24 mouse cellular contexts compared by ENCODE assay signal in genomic region chr4:148760152-148760551, GRCm38 (mm10). TPM values are rescaled to one million over a fixed set of nuclear protein-coding genes. Genes with fewer than 3 reads are reported as not detected.
DNase-seq lines count a peak whose midpoint lies in the region; ATAC-seq and TF ChIP-seq lines count a peak whose summit lies in the region.
"Had no signal": no experiment of that assay in that cellular context is flagged by ENCODE, and none has a peak within 500 bp of the region (broad histone marks: within the 10 kb centered on the region; RNA-seq: fewer than 3 reads in every experiment).

No protein-coding gene starts in this region.

- DNase-seq in A20 (ENCODE audit: low read depth, low spot score), result peak; percentile 62
- DNase-seq in MEL (ENCODE audit: low read depth, low spot score), result peak; percentile 17
- no peak for DNase-seq in cerebellum, adult 9-10 months
- DNase-seq in ovary, postnatal 36 days (ENCODE audit: low spot score), result no peak
- no peak for DNase-seq in right cerebral cortex, postnatal 10 days (ENCODE audit: low spot score in 2 of 2)
- no peak for DNase-seq in testis, postnatal 10 days (ENCODE audit: low spot score)
- DNase-seq: adrenal gland, adult 8-10 months; adrenal gland, postnatal 14 days; adrenal gland, postnatal 36 days; cerebellum, adult 11-12 months; cerebellum, adult 2 months; cerebellum, adult 9-11 months; cerebellum, postnatal 14 days; cerebellum, postnatal 36 days; forebrain, postnatal 0 days had no signal

- no peak for TF ChIP-seq CTCF in MEL (IDR thresholded peaks at IDR 0.05 in 2 of 3, conservative IDR thresholded peaks at IDR 0.05 in 1 of 3; ENCODE audit: control insufficient read depth in 1 of 3, insufficient read depth in 1 of 3, low read depth in 2 of 3, low read length in 3 of 3, poor library complexity in 1 of 3, severe bottlenecking in 1 of 3)

- H3K9ac ChIP-seq in MEL (ENCODE audit: control insufficient read depth, low read depth, low read length, poor library complexity, severe bottlenecking), result no peak overlapping the region
- H3K9ac ChIP-seq: embryonic facial prominence, embryonic 12.5 days; forebrain, embryonic 13.5 days; forebrain, embryonic 15.5 days; forebrain, postnatal 0 days had no signal

- no peaks in the 10 kb centered on the region for H3K9me3 ChIP-seq in MEL (replicated peaks; ENCODE audit: insufficient read depth, low read length)
- H3K9me3 ChIP-seq: embryonic facial prominence, embryonic 10.5 days; embryonic facial prominence, embryonic 12.5 days; forebrain, embryonic 13.5 days; forebrain, embryonic 15.5 days; G1E had no signal

- H3K4me1 ChIP-seq in MEL (ENCODE audit: control insufficient read depth in 1 of 2, insufficient read depth in 2 of 2, low read length in 2 of 2), result no peaks in the 10 kb centered on the region
- H3K4me1 ChIP-seq: embryonic facial prominence, embryonic 12.5 days; forebrain, embryonic 13.5 days; forebrain, embryonic 15.5 days had no signal

- no peak for TF ChIP-seq POLR2A in MEL (IDR thresholded peaks at IDR 0.05; ENCODE audit: control insufficient read depth in 1 of 2, insufficient read depth in 1 of 2, low read depth in 1 of 2, low read length in 2 of 2, poor library complexity in 1 of 2)

- no peak overlapping the region for H3K27ac ChIP-seq in MEL (ENCODE audit: control insufficient read depth, low read depth, low read length)
- H3K27ac ChIP-seq: embryonic facial prominence, embryonic 10.5 days; embryonic facial prominence, embryonic 12.5 days; forebrain, embryonic 13.5 days; forebrain, embryonic 15.5 days had no signal

- no peaks in the 10 kb centered on the region for H3K79me2 ChIP-seq in MEL (ENCODE audit: control insufficient read depth, insufficient read depth, low read length, poor library complexity)

- no peak for TF ChIP-seq RAD21 in MEL (IDR thresholded peaks at IDR 0.05; ENCODE audit: low read depth, low read length)

- ATAC-seq in common myeloid progenitor, adult 5-6 weeks (replicated peaks; ENCODE audit: low read depth, poor library complexity, severe bottlenecking), result 0 out of 2 replicates have a peak, but pooled peaks have one; percentile 39
- peak; percentile 68 for ATAC-seq in megakaryocyte, adult 5-6 weeks (ENCODE audit: poor library complexity, severe bottlenecking)
- ATAC-seq: activated CD4-positive, CD25-positive, alpha-beta regulatory T cell, adult 4 months; forebrain, embryonic 13.5 days; forebrain, embryonic 15.5 days; forebrain, postnatal 0 days; Patski had no signal

- TF ChIP-seq EP300 in MEL (IDR thresholded peaks at IDR 0.05; ENCODE audit: low read depth in 1 of 2, low read length in 2 of 2), result no peak

- peaks cover 0 to 5% of the 10 kb centered on the region in 2 experiments; a peak in 2 of 4 replicates for H3K27me3 ChIP-seq in MEL (ENCODE audit: control insufficient read depth in 1 of 2, insufficient read depth in 2 of 2, low read length in 2 of 2)
- H3K27me3 ChIP-seq: forebrain, embryonic 15.5 days; Patski had no signal

- H3K36me3 ChIP-seq in MEL (ENCODE audit: control insufficient read depth in 1 of 2, insufficient read depth in 2 of 2, low read length in 2 of 2), result no peaks in the 10 kb centered on the region
- H3K36me3 ChIP-seq: embryonic facial prominence, embryonic 10.5 days; embryonic facial prominence, embryonic 12.5 days; forebrain, embryonic 15.5 days; G1E had no signal

- H3K4me3 ChIP-seq in MEL (ENCODE audit: control insufficient read depth in 1 of 2, insufficient read depth in 1 of 2, low read depth in 2 of 2, low read length in 2 of 2), result no peak overlapping the region
- H3K4me3 ChIP-seq: embryonic facial prominence, embryonic 10.5 days; embryonic facial prominence, embryonic 12.5 days; forebrain, embryonic 13.5 days; forebrain, embryonic 15.5 days had no signal

TF ChIP-seq in MEL, 35 proteins besides CTCF, POLR2A, EP300 and RAD21:
- TF ChIP-seq ZNF384 (IDR thresholded peaks at IDR 0.05; ENCODE audit: low read depth, low read length) (no peak), MAX (IDR thresholded peaks at IDR 0.05; ENCODE audit: low read length) (no peak), MYC (IDR thresholded peaks at IDR 0.05; ENCODE audit: low read depth, low read length) (no peak), KAT2A (conservative IDR thresholded peaks at IDR 0.05; ENCODE audit: low read depth, low read length) (no peak), MXI1 (IDR thresholded peaks at IDR 0.05; ENCODE audit: low read depth, low read length) (no peak), MAFK (IDR thresholded peaks at IDR 0.05; ENCODE audit: borderline replicate concordance, low read depth, low read length) (no peak), ZC3H11A (IDR thresholded peaks at IDR 0.05; ENCODE audit: low read depth, low read length) (no peak), SIN3A (IDR thresholded peaks at IDR 0.05; ENCODE audit: low read length) (no peak), JUND (IDR thresholded peaks at IDR 0.05; ENCODE audit: low read depth, low read length) (no peak), UBTF (IDR thresholded peaks at IDR 0.05; ENCODE audit: borderline replicate concordance, insufficient read depth, low read depth, low read length) (no peak), CHD1 (IDR thresholded peaks at IDR 0.05; ENCODE audit: low read depth, low read length) (no peak), ELF1 (IDR thresholded peaks at IDR 0.05; ENCODE audit: low read depth, low read length) (no peak), POLR2AphosphoS2 (IDR thresholded peaks at IDR 0.05; ENCODE audit: low read length) (no peak), GATA1 (IDR thresholded peaks at IDR 0.05; ENCODE audit: low read depth, low read length) (no peak), HCFC1 (IDR thresholded peaks at IDR 0.05; ENCODE audit: low read depth, low read length) (no peak), TAL1 (IDR thresholded peaks at IDR 0.05; ENCODE audit: low read length) (no peak), MEF2A (IDR thresholded peaks at IDR 0.05; ENCODE audit: extremely low read depth, insufficient replicate concordance, low read depth, low read length, poor library complexity, severe bottlenecking) (no peak), E2F4 (IDR thresholded peaks at IDR 0.05; ENCODE audit: borderline replicate concordance, low read depth, low read length) (no peak), RCOR1 (IDR thresholded peaks at IDR 0.05; ENCODE audit: low read depth, low read length) (no peak)

RNA-seq across cellular contexts. Expression of gene Casz1, which starts 44.1 kb away (rescaled TPM):
- 1.3 and 1.4 TPM in 2 replicates for total RNA-seq in MEL (2012; rRNA removed)
- polyA plus RNA-seq in MEL (2012; ENCODE audit: insufficient read depth in 1 of 2, insufficient read length in 2 of 2, low read depth in 1 of 2, low replicate concordance in 2 of 2, missing spikeins in 1 of 2), result 1 to 10 TPM in 1 of 2 experiments, not detected in 1; 3.2 TPM
- total RNA-seq in common myeloid progenitor, adult 5-6 weeks (2017), result 2.2 and 2.5 TPM in 2 replicates
- 3.0 and 3.3 TPM in 2 replicates for total RNA-seq in megakaryocyte, adult 5-6 weeks (2015)
- 1.7 and 2.5 TPM in 2 replicates for total RNA-seq in megakaryocyte, adult 5-6 weeks (2017)

Comparison
In these comparisons a context has a peak if more than half of its experiments do, and no peak if none do; other contexts are left out.
1. DNase-seq: peak in A20 (single experiment) and MEL (single experiment); none in cerebellum, adult 9-10 months (single experiment), ovary, postnatal 36 days (single experiment), right cerebral cortex, postnatal 10 days (0 of 2) and testis, postnatal 10 days (single experiment).